Mouse (Mus musculus) inflammation-experienced regulatory T-cells, adult 6 months (primary cell): ENCODE measurements around the gene Lhfpl2. TPM values are rescaled to one million over a fixed set of nuclear protein-coding genes. Genes with fewer than 3 reads are reported as not detected.
"Not testable (repeated sequence)": the region's sequence is repeated elsewhere in the genome, so short reads cannot be mapped to it uniquely, and the experiment has no call there.

Experiments used
- ATAC-seq: one replicate; pipeline ENCODE4 v1.8.0; 2017
- polyA plus RNA-seq, 3 experiments: library from polyadenylated mRNA; unstranded; fragments of 100-300 nt; shearing (Covaris generic); gene quantifications; one replicate each; pipeline ENCODE4 v1.2.1; 2017

Gene Lhfpl2
- polyA plus RNA-seq: not detected

- ATAC-seq: no peak
These were observed at the start of gene Lhfpl2 for GRCm38 (mm10) chr13:94057563-94058560. TSS of gene Lhfpl2 (plus strand) at chr13:94057796.

GRCm38 (mm10) chr13:94011996-94012575, 45.5 kb upstream of the Lhfpl2 start:
- ATAC-seq: no peak

- ATAC-seq: no peak
These were observed 43.6 kb upstream of the Lhfpl2 start for GRCm38 (mm10) chr13:94013986-94014385.

GRCm38 (mm10) chr13:94024575-94024974, 33.0 kb upstream of the Lhfpl2 start:
- ATAC-seq: not testable (repeated sequence)

- no peak for ATAC-seq
These were observed 28.4 kb upstream of the Lhfpl2 start for GRCm38 (mm10) chr13:94029147-94029546.

GRCm38 (mm10) chr13:94030551-94030950, 27.0 kb upstream of the Lhfpl2 start:
- no peak for ATAC-seq

GRCm38 (mm10) chr13:94037313-94038051, 20.1 kb upstream of the Lhfpl2 start:
- ATAC-seq: no peak

GRCm38 (mm10) chr13:94038052-94038340, 19.6 kb upstream of the Lhfpl2 start:
- ATAC-seq: no peak

- ATAC-seq: no peak
These were observed 7.6 kb upstream of the Lhfpl2 start for GRCm38 (mm10) chr13:94050036-94050435.

GRCm38 (mm10) chr13:94050782-94051181, 6.8 kb upstream of the Lhfpl2 start:
- ATAC-seq: no peak

- no peak for ATAC-seq
These were observed 497 bp upstream of the Lhfpl2 start for GRCm38 (mm10) chr13:94057036-94057562.

- no peak for ATAC-seq
These were observed 1.1 kb downstream of the Lhfpl2 start for GRCm38 (mm10) chr13:94058642-94059222.

GRCm38 (mm10) chr13:94059373-94059772, 1.8 kb downstream of the Lhfpl2 start:
- ATAC-seq: no peak

- ATAC-seq: no peak
These were observed 2.2 kb downstream of the Lhfpl2 start for GRCm38 (mm10) chr13:94059778-94060177.

GRCm38 (mm10) chr13:94060461-94060860, 2.9 kb downstream of the Lhfpl2 start:
- ATAC-seq: no peak

GRCm38 (mm10) chr13:94061256-94061877, 3.8 kb downstream of the Lhfpl2 start:
- no peak for ATAC-seq

- no peak for ATAC-seq
These were observed 4.9 kb downstream of the Lhfpl2 start for GRCm38 (mm10) chr13:94062349-94063111.

GRCm38 (mm10) chr13:94063156-94063555, 5.6 kb downstream of the Lhfpl2 start:
- no peak for ATAC-seq

- ATAC-seq: no peak
These were observed 7.0 kb downstream of the Lhfpl2 start for GRCm38 (mm10) chr13:94064571-94064970.

- no peak for ATAC-seq
These were observed 7.9 kb downstream of the Lhfpl2 start for GRCm38 (mm10) chr13:94065276-94066050.
